Mouse (Mus musculus) embryonic fibroblast, embryonic 13.5 days (primary cell): ENCODE data around the gene Cdk5r2. TPM values are rescaled to one million over a fixed set of nuclear protein-coding genes. Genes with fewer than 3 reads are reported as not detected.

ENCODE experiments used
- H3K27ac ChIP-seq: 2 replicates; pipeline ENCODE4 v1.5.1; 2012; ENCODE audit warnings: low read length, control low read depth, inconsistent platforms; ENCODE audit not compliant: insufficient read depth
- H3K4me1 ChIP-seq: 2 replicates; pipeline ENCODE4 v1.6.1; 2011; ENCODE audit warnings: low read length; ENCODE audit not compliant: control insufficient read depth, insufficient read depth
- H3K4me3 ChIP-seq: 2 replicates; pipeline ENCODE4 v1.5.1; 2011; ENCODE audit warnings: mild to moderate bottlenecking, control low read depth, low read length; ENCODE audit not compliant: insufficient read depth
- CTCF ChIP-seq: IDR thresholded peaks from 2 replicates; pipeline ENCODE4 v1.5.1; 2011; ENCODE audit warnings: mild to moderate bottlenecking, control low read depth, low read length, moderate library complexity, borderline replicate concordance; ENCODE audit not compliant: insufficient read depth
- POLR2A ChIP-seq: IDR thresholded peaks from 2 replicates; pipeline ENCODE4 v1.6.1; 2011; ENCODE audit warnings: low read depth, mild to moderate bottlenecking, control low read depth, low read length, moderate library complexity
- polyA plus RNA-seq: library from polyadenylated mRNA; stranded (reverse); fragments of >200 nt; gene quantifications from 2 replicates; pipeline ENCODE4 v1.2.4, GENCODE M21; 2011; ENCODE audit warnings: low read depth; ENCODE audit not compliant: missing spikeins, insufficient read length

Cdk5r2 gene
- polyA plus RNA-seq, 1 experiment, result not detected

DNA sequence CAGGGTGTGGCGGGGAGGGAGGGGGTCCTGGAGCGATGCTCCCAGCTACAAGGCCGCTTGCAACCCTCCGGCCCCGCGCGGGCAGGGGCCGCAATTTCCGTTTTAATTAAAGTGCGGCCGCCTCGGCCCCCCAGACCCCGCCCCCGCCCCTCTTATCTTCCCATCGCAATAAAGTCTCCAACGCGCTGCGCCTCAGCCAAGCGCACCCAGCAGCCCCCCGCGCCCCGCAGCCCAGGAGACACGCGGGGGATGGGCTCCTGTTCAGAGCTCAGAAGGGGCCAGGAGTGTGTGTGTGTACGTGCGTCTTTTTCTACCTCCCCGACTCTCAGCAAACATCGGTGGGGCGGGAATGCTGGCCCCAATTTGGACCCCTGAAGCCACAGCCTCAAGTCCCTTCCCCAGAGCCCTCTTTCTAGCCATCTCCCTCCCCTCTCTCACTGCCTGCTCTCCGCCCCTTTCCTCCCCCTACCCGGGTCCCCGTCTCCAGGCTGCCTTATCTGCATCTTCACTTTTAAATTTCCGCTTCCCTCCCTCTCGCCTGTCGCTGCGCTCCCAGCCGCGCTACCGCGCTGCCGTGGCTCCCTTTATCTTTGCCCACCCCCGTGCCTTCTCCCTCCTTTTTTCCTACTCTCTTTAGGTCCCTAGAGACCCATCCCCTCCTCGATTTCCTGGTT is 30.8 kb downstream of the Cdk5r2 start, which contains the start of gene Fev:
Fev (minus strand) TSS at position 51 of the 674 bp plus-strand sequence.
- no peak for TF ChIP-seq CTCF
- TF ChIP-seq POLR2A, result no peak
- Histone ChIP-seq H3K4me1 (no peaks in the 10 kb centered on the region), H3K27ac (no peak within 1 kb of the TSS), H3K4me3 (no peak within 1 kb of the TSS)

DNA sequence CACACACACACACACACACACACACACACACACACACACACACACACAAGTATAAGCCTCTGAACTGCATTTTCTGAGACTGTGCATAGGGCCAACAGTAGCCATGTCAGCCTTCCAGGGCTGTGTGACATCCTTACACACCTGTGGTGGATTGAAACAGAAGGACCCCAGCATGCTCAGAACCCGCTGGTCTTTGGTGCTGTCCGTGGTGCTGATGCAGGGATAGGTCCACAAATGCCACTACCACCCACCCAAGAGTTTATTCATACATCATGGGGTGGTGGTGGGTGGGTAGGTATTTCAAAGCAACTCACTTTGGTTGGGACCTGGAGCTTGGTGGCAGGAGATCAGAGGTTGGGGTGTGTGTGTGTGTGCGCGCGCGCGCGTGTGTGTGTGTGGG is 36.8 kb downstream of the Cdk5r2 start:
- Histone ChIP-seq H3K27ac (no peak overlapping the region), H3K4me3 (no peak overlapping the region), H3K4me1 (no peaks in the 10 kb centered on the region)
- TF ChIP-seq POLR2A, result no peak
- TF ChIP-seq CTCF, result no peak

DNA sequence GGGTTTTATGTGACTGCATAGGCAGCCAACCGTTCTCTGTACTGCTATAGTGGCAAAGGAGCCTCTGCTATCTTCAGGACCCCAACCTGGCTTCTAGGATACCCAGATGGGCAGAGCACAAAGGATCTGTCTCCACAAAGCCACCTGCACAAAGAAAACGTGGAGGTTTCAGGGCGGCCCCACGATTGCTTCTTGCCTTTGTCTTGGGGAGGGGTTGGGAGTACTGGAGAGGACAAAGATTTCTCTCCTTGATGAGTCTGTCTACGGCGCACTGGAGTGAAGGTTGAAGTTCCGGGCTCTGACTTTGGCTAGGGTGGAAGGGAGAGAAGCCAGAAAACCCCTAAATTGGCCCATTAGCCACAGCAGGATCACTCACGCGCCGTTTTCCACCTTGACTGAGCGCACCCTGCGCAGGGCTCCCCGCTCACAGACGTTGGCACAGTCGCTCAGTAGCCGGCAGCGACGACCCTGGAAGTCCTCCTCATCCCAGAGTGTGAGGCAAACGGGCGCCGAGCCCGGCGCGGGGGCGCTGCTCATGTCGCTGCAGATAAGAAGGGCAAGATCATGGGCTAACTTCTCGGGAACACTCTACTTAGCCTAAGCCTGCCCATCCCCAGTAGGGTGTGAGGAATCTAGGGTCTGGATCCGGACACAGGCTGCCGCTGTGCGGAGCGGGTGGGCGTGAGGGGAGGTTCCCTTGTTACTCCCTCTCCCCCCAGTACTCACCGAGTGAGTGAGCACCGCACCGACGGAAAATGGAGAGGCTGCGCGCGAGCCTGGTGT is 37.8 kb downstream of the Cdk5r2 start:
- Histone ChIP-seq H3K4me1 (no peaks in the 10 kb centered on the region), H3K4me3 (no peak overlapping the region), H3K27ac (no peak overlapping the region)
- no peak for TF ChIP-seq POLR2A
- TF ChIP-seq CTCF, result no peak

DNA sequence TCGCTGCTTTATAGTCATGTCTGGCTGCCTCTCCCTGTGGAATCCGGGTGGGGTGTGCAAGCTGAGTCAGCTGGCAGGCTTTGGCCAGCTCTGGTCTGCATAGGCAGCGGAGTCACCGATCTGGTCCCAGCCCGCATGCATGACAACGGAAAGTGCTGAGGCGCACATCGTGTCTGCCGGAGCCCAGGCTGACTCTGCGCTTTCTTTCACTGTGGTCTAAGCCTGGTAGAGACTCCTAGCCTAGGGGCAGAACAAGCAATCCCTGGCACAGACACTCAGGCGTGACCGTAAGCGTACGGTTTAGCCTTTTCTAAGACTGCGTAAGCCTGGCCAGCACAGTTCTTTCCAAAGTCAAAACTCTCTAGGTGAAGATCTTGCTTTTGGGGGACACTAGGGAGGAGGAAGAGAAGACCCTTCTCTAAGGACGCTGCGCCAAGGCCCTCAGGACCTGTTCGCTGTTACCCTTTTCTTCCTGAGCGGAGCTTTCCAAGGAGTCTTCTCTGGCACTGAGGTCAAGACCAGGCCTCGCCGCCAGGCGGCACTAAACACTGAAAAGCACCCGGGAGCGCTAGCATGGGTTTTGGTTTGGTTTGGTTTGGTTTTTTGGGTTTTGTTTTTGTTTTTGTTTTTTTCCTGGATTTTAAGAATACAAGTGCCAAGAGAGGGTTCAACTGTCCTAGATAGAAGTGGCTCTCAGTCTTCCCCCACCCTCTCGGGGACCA is 38.6 kb downstream of the Cdk5r2 start, which contains the start of gene Cryba2:
Cryba2 (minus strand) TSS at position 10 of the 722 bp plus-strand sequence.
- H3K4me3 ChIP-seq, result no peak within 1 kb of the TSS
- no peak within 1 kb of the TSS for H3K27ac ChIP-seq
- H3K4me1 ChIP-seq, result no peaks in the 10 kb centered on the region
- TF ChIP-seq POLR2A (no peak), CTCF (peak; percentile 47; the same call in 1 of the 2 replicates)

DNA sequence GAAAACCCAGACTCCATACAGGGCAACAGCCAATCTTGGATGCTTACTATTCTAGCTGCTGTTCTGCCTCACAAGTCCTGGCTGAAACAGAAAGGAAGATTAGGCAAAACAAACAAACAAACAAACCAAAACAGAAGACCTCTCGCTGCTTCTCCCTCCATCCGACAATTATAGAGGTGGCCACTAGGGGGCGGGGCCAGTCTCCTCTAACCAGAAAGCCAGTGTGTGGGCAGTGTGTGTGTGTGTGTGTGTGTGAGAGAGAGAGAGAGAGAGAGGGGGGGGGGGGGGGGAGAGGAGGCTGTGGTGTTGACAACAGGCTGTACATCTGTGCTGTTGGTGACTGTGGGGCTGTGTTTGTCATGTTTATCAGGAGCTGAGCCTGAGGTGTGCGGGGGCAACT is 40.2 kb downstream of the Cdk5r2 start:
- H3K27ac ChIP-seq, result no peak overlapping the region
- TF ChIP-seq CTCF (no peak), POLR2A (no peak)
- H3K4me1 ChIP-seq, result no peaks in the 10 kb centered on the region
- no peak overlapping the region for H3K4me3 ChIP-seq

DNA sequence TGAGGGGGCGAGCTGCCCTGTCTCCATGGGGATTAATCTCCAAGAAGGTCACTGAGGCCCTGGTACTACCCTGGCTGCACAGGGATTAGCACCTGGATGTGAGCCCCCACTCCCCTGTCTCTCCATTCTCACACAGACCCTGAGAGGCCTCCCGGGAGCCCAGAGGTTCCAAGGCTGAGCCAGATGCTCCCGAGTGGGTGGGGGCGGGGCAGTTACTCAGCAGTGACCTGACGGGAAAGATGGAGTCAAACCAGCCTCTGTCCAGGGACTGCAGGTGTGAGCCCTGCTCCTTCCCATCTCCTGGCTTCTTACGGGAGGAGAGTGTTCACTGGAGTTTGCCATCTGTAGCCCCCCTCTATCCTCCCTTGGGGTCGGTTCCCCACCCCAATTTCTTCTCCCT is 43.2 kb downstream of the Cdk5r2 start:
- TF ChIP-seq POLR2A (no peak), CTCF (no peak)
- H3K27ac ChIP-seq, result no peak overlapping the region
- H3K4me1 ChIP-seq, result no peaks in the 10 kb centered on the region
- no peak overlapping the region for H3K4me3 ChIP-seq

DNA sequence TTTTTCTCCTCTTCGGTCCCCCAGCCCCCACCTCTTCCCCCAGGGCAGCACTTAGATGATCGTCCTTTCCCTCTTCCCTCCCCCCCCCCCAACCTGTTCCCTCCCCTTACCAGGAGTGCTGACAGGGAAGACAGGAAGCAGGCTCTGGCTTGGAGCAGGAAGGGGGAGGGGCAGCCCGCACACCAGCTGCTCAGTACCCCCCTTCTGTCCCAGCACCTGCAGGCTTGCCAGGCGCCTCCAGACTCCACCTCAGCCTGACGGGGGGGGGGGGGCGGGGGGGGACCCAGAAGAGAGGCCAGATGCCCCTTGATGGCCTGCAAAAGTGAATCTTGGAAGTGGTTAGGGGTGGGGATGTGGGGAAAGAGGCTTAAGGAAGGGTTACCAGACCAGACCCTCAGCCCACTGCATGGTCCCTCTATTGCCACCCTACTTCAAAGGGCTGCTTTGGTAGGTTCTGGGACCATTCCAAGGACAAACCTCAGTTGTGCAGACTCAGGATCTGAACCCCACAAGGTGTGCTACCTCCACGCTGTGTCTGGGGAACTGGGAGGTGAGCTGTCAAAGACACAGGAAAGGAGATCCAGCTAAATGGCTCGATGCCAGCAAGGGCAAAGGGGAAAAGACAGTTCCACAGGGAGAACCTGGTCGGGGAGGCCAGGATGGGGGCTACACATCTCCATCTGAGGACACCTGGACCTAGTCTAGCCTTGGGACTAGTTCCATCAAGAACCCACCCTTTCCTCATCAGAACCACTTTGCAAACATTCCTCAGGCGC is 44.1 kb downstream of the Cdk5r2 start:
- TF ChIP-seq POLR2A (no peak), CTCF (no peak)
- H3K4me1 ChIP-seq, result no peaks in the 10 kb centered on the region
- no peak overlapping the region for H3K4me3 ChIP-seq
- H3K27ac ChIP-seq, result no peak overlapping the region

DNA sequence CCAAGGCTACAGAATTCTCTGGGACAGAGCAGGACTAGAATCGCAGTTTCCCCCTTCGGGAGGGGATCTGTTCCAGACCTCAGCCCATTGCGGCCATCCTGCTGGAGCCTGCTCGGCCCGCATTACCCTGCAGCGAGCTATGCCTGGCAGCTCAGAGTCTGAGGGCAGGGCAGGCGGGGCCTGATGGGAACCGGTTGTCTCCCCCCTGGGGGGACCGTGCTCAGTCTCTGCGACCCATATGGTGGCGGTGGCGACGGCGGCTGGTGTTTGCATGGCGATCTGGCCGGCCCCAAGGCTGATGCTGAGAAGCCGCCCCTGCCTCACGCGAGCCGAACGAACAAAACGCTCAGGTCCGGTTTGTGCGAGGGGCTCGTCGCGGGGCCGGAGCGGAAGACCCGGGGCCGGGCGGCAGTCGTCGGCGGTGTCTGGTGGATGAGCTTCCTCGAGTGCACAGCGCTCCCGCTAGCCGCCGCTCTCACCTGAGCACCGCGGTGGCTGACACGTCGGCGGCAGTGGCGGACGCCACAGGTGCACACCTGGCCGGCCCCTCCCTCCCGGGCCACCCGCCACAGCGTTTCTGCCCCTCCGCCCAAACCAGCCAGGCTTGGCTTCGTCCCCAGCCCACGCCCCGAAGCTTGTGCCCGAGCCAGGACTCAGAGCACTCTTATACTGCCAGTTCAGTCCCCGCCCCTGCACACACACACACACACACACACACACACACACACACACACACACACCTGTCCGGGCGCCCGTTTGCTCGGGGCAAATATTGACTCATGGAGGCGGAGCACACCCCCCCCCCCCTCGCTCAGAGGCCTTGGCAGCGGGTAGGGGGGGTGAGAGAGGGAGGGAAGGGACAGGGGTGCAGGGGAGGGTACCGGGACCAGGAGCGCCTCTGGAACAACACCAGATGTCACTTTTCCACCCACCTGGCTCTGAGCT is 45.9 kb downstream of the Cdk5r2 start:
- no peak overlapping the region for H3K4me3 ChIP-seq
- TF ChIP-seq POLR2A (no peak), CTCF (no peak)
- H3K27ac ChIP-seq, result no peak overlapping the region
- no peaks in the 10 kb centered on the region for H3K4me1 ChIP-seq

DNA sequence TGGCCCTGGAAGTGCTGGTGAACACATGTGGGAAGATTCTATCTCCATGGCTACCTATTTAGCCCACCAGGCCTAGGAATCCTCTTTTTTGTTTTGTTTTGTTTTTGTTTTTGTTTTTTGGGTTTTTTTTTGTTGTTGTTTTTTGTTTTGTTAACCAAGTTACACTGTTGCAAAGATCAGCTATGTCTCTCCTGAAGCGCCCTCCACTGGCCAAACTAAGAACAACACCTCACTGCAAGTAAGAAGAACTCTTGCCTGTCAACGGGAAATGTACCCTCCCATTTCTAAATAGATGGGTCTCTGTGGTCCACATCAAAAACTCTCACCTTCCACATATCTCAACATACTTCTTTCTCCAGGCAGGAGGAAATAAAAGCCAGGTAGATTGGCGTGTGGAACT is 47.0 kb downstream of the Cdk5r2 start:
- no peak overlapping the region for H3K27ac ChIP-seq
- no peaks in the 10 kb centered on the region for H3K4me1 ChIP-seq
- no peak for TF ChIP-seq POLR2A
- no peak for TF ChIP-seq CTCF
- H3K4me3 ChIP-seq, result no peak overlapping the region
